Mouse (Mus musculus) cerebellum, adult (tissue): ENCODE measurements around the gene Shisa3.

Experiments used
- ATAC-seq: cut with Nextera tagmentation; 2 replicates; pipeline ENCODE4 v1.9.2; 2017; ENCODE audit warnings: mild to moderate bottlenecking, moderate library complexity, mixed read lengths; ENCODE audit not compliant: insufficient number of reproducible peaks, low FRiP score, low TSS enrichment

Gene Shisa3

GRCm38 (mm10) chr5:67631261-67631660 lies 23.6 kb downstream of the Shisa3 start:
- ATAC-seq = no peak

DNA sequence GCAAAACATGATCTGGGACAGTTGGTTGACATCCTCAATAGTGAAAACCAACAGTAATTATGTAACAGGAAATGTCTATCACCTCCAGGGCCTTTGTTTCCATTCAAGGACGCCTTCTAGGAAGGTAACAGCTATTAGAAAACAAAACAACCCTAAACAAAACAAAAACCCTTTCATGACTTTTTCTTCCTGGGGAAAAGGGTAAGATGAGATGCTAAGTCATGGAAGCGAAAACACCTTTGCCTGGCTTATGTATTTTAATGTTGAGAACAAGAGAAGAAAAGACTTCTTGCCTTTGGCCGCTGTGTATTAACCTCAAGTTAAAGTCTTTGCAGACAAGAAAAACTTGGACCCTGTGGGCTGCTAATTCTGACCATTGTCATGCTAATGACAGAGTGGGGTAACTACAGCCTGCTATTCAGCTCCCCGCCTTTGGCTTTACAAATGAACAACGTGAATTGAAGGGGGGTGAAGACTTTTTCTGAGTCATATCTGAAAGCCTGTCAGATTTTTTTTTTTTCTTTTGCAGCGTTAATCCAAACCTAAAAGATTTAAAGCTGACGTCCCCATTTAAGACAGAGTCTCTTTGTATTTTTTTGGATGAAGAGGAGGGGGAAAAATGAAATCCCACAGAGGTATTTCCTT lies 25.6 kb downstream of the Shisa3 start:
- ATAC-seq = no peak

- no peak for ATAC-seq
Observed at GRCm38 (mm10) chr5:67633831-67634268, 26.2 kb downstream of the Shisa3 start.

GRCm38 (mm10) chr5:67634339-67634738 lies 26.7 kb downstream of the Shisa3 start:
- no peak for ATAC-seq

DNA sequence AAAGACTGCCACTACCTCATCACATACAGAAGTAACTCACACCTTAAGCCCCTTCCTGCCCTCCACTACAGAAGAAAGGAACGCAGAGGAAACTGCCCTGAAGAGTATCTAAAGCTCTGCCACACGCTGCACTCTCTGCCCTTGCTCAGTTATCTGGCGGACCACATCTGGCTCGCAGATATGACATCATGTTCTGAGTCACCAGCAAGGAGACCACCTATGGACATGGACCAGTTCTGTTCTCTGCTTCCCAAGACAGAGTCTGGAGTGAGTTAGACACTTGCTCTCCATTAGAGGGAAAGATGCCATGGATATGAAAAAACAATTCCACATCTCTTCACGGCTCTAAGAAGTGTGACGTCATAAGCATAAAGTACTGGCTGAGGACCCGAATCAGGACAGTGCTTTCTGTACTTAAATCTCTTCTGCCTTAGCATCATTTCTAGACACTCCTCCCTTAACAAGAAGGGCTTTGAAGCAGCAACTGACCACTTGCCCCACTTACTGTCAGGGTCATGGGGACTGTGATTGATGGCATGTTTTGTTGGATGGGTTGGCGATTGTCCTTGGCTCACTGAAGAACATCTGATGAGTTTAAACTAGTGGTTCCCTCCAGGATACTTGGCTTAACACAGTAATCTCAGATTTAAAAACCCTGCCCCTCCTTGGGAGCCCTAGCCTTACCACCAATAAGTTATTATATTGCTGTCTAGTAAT lies 33.1 kb downstream of the Shisa3 start:
- ATAC-seq = no peak

DNA sequence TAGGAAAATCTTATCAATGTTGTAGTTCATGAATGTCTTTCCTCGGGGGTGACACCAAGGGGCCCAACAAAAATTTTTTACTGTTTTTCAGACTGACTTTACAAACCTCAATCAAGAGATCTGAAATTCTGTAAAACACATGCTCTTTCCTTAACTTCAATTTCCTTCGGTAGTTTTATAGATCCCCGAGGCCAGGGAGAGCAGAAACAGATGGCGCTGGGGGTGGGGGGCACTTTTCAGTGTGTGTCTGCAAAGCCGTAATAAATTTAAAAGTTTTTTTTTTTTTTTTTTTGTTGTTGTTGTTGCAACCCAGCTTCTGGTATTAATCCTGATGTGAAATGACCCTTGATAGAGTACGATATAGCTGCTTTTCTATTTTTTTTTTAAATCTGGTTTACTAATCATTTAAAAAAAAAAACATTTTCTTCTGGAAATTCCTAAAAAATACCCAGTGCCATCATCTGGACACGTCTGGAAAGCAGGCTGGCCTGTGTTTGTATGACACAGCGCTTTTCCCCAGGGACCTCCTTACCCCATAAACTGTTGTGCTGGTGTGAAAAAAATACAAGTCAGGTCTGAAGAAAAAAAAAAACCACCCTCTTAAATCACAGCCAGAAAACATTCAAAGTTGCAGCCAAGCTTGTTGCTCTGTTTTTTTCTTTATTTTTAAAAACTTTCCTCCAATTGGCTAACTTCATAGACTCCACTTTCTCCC lies 33.9 kb downstream of the Shisa3 start:
- ATAC-seq = no peak

DNA sequence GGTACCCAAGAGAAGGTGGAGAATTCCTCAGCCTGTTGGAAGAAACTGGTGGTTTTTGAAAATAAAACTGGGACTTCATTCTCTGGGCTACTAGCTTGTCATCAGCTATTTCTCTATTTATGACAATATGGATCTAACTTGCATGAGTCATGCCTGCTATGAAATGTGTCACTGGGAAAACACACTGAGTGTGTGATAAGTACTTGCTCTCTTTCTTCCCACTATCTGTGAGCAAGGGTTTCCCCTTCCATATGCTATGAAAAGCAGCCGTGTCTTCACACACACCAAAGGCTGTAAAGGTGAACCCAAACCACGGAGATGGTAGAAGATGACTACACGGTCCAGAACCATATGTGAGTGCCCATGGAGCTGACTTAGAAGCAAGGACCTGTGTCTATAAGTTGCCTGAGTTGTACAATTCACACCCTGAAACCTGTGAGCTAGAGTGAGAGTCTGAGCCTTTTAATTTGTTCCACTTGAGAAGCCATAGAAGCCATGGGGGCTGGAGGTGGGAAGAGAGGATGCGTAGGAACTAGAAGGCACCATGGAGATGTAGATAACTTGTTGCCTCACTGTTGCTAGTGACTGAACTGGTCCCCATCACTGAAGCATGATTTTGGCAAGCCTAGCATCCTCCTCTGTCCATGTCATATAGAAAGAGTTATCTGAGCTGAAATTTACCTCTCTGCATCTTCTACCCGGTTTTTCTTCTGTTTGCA lies 36.0 kb downstream of the Shisa3 start:
- no peak for ATAC-seq

- no peak for ATAC-seq
Observed at GRCm38 (mm10) chr5:67646756-67647529, 39.3 kb downstream of the Shisa3 start.

DNA sequence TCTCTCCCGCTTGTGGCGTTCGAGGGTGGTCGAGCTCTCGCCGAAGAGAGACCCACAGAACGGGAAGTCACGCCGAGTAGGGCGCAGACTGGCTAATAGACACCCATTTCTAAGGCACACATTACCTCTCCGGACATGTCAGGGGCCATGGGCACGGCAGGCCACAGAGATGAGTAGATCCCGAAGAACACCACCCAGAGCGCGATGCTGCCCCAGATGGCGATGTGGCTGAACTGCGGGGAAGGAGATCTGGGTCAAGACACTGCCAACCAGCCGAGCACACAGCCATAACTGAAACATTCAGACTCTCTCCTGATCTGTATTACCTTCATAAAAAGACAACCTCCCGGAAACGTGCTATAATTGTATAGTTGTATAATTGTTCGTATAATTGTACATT lies 39.9 kb downstream of the Shisa3 start:
- peak; percentile 21; the same call in 1 of the 2 replicates for ATAC-seq

GRCm38 (mm10) chr5:67649156-67649555 lies 41.5 kb downstream of the Shisa3 start:
- ATAC-seq = no peak

DNA sequence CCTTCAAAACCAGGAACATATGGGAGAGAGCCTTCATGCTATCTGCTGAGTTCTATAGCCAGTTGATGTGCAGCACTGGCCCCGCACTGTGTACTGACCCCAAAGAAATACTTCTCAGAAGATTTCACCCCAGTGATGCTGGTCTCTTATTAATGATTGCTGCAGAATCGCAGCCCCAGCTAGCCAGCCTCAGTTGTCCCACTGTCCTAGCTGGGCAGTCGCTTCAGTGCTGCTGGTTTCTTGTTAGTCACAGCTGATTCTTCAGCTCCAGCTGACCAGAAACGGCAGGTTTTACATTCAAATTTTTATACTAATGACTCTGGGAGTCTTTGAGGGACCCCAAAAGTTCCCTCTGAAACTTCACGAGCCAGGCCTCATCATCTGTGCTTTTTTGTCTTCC lies 42.3 kb downstream of the Shisa3 start:
- no peak for ATAC-seq

DNA sequence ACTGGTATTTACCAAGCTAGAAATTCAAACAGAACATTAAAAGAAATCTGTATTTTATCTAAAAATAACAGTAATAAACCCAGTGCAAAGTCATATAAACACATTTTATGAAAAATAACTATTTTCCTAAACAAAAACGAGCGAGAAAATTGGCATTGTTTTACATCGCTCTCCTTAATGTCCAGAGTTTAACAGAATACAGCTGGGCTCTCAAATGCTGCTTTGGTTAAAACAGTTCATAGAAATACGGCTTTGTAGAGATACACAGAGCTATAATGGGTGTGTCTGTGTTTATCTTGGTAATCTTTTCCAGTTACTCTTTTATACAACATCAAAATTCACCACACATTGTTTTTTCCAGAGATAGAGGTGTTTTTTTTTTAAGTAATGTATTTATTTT lies 44.8 kb downstream of the Shisa3 start:
- no peak for ATAC-seq

- ATAC-seq = no peak
Observed at GRCm38 (mm10) chr5:67653543-67653942, 45.9 kb downstream of the Shisa3 start.

- 0 out of 2 replicates have a peak, but pooled peaks have one; percentile 43 for ATAC-seq
Observed at GRCm38 (mm10) chr5:67654572-67654971, 46.9 kb downstream of the Shisa3 start.

DNA sequence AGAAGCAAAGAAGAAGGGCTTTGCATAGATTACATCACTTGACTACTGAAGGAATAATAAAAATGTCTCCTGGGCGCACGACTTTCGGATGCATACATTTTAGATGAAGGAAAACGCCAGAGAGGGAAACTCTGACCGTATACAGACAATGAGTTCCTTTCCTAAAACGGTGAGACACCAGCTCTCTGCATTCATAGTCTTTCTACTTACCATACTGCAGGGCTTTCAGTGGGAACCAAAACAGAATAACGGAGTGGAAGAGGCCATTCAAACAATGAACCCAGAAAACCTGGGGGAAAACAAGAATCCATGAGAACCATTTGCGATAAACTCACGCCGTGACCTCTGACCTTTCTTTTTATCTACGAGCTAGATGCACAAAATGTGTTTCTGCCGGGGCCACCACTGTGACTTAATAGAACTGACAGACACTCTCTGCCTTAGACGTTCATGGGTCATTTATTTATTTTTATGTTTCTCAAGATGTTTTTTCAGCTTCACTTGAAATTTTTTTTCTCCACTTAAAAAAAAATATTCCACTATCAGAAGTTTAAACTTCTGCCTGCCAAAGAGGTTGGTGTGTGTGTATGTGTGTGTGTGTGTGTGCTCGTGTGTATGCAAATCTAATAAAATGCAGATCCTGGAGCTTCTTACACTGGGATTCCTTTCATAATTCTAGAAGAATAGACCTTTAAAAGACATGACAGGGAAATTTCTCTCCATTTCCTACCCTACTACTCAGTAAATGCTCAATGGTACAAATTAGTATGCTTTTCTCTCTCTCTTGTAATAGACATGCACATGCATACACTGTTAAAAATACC lies 48.2 kb downstream of the Shisa3 start:
- ATAC-seq = no peak

GRCm38 (mm10) chr5:67656821-67657259 lies 49.2 kb downstream of the Shisa3 start:
- ATAC-seq = no peak

DNA sequence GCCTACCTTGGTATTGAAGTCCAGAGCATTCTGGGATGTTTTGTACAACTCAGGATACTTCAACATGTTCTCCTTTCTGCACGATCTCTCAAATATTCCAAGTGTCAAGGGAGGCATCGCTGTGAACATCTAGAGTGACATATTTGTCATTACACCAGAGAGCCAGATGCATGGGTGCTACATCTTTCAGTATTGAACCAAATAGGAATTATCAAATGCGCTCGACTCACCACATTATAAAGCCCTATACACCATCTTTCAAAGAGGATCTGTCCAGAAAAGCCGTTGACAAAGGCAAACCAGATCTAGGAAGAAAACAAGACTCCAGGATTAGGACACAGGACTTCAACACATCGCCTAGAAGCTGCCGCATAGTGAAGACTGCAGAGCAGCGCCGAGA lies 52.2 kb downstream of the Shisa3 start:
- no peak for ATAC-seq

DNA sequence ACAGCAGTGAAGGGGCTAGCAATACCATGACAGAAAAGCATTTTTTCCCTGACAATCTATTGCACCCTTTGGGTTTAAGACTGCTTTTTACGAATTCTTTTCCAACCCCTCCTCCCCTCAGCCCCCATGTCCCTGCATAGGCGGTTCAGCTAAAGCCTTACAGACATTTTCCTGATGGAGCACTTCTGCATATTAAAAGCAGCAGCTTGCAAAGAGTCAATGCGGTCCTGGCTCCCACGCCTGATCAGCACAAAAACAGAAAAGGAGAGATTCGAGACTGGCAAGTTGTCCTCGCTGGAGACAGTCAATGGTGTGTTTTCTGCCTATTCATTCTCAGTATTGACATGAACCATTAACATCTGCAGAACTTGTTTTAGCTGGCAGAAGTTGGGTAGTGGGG lies 55.0 kb downstream of the Shisa3 start:
- ATAC-seq = no peak

- peak; percentile 74; the same call in 1 of the 2 replicates for ATAC-seq
Observed at GRCm38 (mm10) chr5:67669436-67669896, 61.8 kb downstream of the Shisa3 start.
